Mouse (Mus musculus) limb, embryonic 14.5 days (tissue): ENCODE data around the gene Sept14. TPM values are rescaled to one million over a fixed set of nuclear protein-coding genes. Genes with fewer than 3 reads are reported as not detected.
A peak's percentile ranks its signal among the peaks of the same experiment; 100 is the strongest.

Source experiments
- ATAC-seq: fragments of 200-750 bp; cut with Nextera tagmentation; 2 replicates; pipeline ENCODE4 v1.8.0; 2017; ENCODE audit warnings: low read depth, moderate number of reproducible peaks, moderate TSS enrichment; ENCODE audit not compliant: low FRiP score
- DNase-seq: peaks from one replicate; pipeline ENCODE4 v3.0.0-alpha.2; 2015; ENCODE audit warnings: low spot score
- H3K27ac ChIP-seq: fragments of 300-500 bp; sonication (generic); replicated peaks from 2 replicates; pipeline ENCODE4 v1.5.1; 2014; ENCODE audit warnings: low read depth, mild to moderate bottlenecking, low read length, moderate library complexity, mixed read lengths
- H3K27me3 ChIP-seq: fragments of 300-500 bp; sonication (generic); 2 replicates; pipeline ENCODE4 v1.6.1; 2014; ENCODE audit warnings: low read length, mixed read lengths; ENCODE audit not compliant: control insufficient read depth, insufficient read depth
- H3K36me3 ChIP-seq: fragments of 300-500 bp; sonication (generic); 2 replicates; pipeline ENCODE4 v1.6.1; 2014; ENCODE audit warnings: mild to moderate bottlenecking, low read length, moderate library complexity, mixed read lengths; ENCODE audit not compliant: control insufficient read depth, insufficient read depth
- H3K4me1 ChIP-seq: fragments of 300-500 bp; sonication (generic); 2 replicates; pipeline ENCODE4 v1.6.1; 2014; ENCODE audit warnings: antibody characterized with exemption, low read length, mixed read lengths; ENCODE audit not compliant: control insufficient read depth, insufficient read depth
- H3K4me2 ChIP-seq: fragments of 300-500 bp; sonication (generic); replicated peaks from 2 replicates; pipeline ENCODE4 v1.6.1; 2014; ENCODE audit warnings: low read depth, mild to moderate bottlenecking, low read length, moderate library complexity; ENCODE audit not compliant: severe bottlenecking
- H3K4me3 ChIP-seq: fragments of 300-500 bp; sonication (generic); replicated peaks from 2 replicates; pipeline ENCODE4 v1.5.1; 2014; ENCODE audit warnings: low read length
- H3K9ac ChIP-seq: fragments of 300-500 bp; sonication (generic); 2 replicates; pipeline ENCODE4 v1.6.1; 2014; ENCODE audit warnings: mild to moderate bottlenecking, low read depth, low read length, moderate library complexity; ENCODE audit not compliant: severe bottlenecking
- H3K9me3 ChIP-seq: fragments of 300-500 bp; sonication (generic); 2 replicates; pipeline ENCODE4 v1.6.1; 2016; ENCODE audit warnings: low read length; ENCODE audit not compliant: control insufficient read depth
- POLR2A ChIP-seq: fragments of 200-500 bp; IDR thresholded peaks from 2 replicates; pipeline ENCODE4 v1.8.0; 2012; ENCODE audit warnings: inconsistent platforms, mild to moderate bottlenecking, moderate library complexity, borderline replicate concordance; ENCODE audit not compliant: insufficient read depth, insufficient read length; ENCODE audit errors: extremely low read depth
- WGBS: fragments of 180-500 bp; shearing (Covaris S2); extraction: QIAGEN DNeasy Blood & Tissue Kit; methylation state at CpG from one replicate; pipeline ENCODE4 v1.1.7; 2014; 5-methylcytosine and 5-hydroxymethylcytosine counted together
- polyA plus RNA-seq, 2 experiments: library from polyadenylated mRNA; depleted of rRNA in 1 of 2; stranded (reverse) in 1 of 2; unstranded in 1 of 2; fragments of >200 nt; fragmentation: Nextera tagmentation in 1 of 2; extraction: Ambion mirVana in 1 of 2; gene quantifications; 2 replicates each; pipeline versions ENCODE4 v1.2.1 to v1.2.3; 2012 to 2014

The Sept14 gene
- polyA plus RNA-seq, 2 experiments: not detected

DNA sequence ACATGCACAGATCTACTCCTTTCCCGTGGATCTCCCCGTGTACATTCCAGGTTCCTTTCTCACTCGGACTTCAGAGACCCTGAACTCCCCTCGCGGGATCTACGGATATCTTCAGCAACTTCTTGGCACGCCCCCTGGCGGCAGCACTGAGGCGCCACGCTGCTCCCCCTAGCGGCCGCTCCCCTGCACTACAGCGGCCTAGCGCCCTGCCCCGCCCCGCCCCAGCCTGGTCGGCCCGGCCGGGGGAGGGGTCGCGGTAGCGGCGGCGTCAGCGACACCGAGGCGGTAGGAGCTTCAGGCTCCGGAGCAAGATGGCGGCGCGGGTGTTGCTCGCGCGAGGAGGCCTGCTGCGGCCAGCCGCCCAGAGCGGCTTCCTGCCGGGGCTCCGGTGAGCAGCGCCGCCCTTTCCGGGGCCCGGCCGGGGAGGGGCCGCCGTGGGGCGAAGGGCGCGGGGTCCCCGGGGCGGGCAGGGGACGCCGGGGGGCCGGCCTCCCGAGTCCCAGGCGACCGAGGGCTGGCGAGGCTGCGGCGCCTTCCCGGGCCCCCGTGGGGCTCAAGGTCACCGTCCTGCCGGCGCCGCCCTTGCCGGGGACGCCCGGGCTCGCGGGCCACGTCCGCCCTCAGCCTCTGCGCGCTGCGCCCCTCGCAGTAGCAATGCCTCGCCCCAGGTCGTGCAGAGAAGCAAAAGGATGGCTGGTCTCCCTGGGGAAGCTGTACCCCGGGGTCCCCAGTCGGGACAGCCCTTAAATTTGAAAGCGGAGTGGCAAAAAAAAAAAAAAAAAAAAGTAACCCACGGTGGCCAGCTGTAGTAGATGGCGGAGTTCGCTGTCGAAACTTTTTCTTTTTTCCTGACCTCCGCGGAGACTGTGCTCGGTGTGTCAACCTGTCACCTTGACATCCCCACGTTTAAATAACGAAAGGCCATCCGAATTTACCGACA, 16.8 kb upstream of the Sept14 start, which contains the start of gene Nipsnap2:
TSS of gene Nipsnap2 (plus strand) at position 230 of the 940 bp plus-strand sequence.
- DNase-seq: peak; percentile 87
- H3K27ac ChIP-seq: peak within 1 kb of the TSS; percentile 95
- peak; percentile 91 for ATAC-seq
- H3K4me3 ChIP-seq: peak within 1 kb of the TSS; percentile 88
- H3K27me3 ChIP-seq: no peaks in the 10 kb centered on the region
- 0 out of 2 replicates have a peak, but pooled peaks cover under 1% of the 10 kb centered on the region for H3K36me3 ChIP-seq
- 0 out of 2 replicates have a peak, but pooled peaks have one; percentile 81 for TF ChIP-seq POLR2A
- H3K9ac ChIP-seq: peak within 1 kb of the TSS; percentile 98
- no peaks in the 10 kb centered on the region for H3K9me3 ChIP-seq
- H3K4me2 ChIP-seq: peak within 1 kb of the TSS; percentile 48
- peaks cover 10% of the 10 kb centered on the region; the same call in 1 of the 2 replicates for H3K4me1 ChIP-seq
- 2% methylated on average over 48 of the region's 93 CpGs for WGBS

DNA sequence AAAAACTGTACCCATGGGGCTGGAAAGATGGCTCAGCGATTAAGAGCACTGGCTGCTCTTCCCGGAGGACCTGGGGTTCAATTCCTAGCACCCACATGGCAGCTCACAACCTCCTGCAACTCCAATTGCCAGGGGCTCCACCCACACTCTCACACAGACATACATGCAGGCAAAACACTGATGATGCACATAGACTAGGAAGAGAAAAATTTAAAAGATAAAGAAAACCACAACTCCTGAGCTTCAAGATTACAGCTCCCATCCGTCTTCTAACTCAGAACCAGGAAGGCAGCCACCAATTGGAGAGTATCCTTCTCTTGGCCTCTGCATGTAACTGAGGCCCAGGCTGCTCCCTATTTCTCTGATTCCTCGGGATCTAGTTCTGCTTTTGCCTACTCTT, 16.0 kb upstream of the Sept14 start:
- Histone ChIP-seq H3K4me3 (peak overlapping the region; percentile 88), H3K4me1 (peaks cover 2% of the 10 kb centered on the region; the same call in 1 of the 2 replicates), H3K4me2 (peak overlapping the region; percentile 48), H3K9ac (peak overlapping the region; percentile 98), H3K27me3 (no peaks in the 10 kb centered on the region), H3K36me3 (0 out of 2 replicates have a peak, but pooled peaks cover 9% of the 10 kb centered on the region), H3K27ac (no peak overlapping the region), H3K9me3 (no peaks in the 10 kb centered on the region)
- ATAC-seq (no peak), DNase-seq (no peak)
- TF ChIP-seq POLR2A: no peak
- WGBS: 46% methylated on average over 4 of the region's 4 CpGs

DNA sequence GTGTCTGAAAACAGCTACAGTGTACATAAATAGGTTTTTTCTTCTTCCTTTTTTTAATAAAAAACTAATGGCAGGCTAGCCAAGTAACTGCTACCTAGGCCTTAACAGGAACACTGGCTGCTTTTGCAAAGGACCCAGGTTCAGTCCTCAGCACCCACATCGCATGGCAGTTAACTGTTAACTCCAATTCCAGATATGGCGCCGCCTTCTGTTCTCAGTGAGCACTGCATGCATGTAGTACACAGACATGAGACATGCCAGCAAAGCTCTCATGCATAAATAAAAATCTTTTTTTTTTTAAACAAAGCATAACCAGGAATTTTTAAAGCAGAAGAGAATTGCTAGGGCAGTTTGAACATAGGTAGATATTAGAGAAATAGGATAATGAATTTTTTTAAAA, 11.9 kb upstream of the Sept14 start:
- Histone ChIP-seq H3K36me3 (peaks cover 35% of the 10 kb centered on the region), H3K9me3 (no peaks in the 10 kb centered on the region), H3K4me3 (no peak overlapping the region), H3K4me2 (no peak overlapping the region), H3K27ac (no peak overlapping the region), H3K4me1 (no peaks in the 10 kb centered on the region; the same call in 1 of the 2 replicates), H3K27me3 (no peaks in the 10 kb centered on the region), H3K9ac (no peak overlapping the region)
- DNase-seq: no peak
- TF ChIP-seq POLR2A: no peak
- ATAC-seq: no peak
- 85% methylated on average over 3 of the region's 3 CpGs for WGBS

DNA sequence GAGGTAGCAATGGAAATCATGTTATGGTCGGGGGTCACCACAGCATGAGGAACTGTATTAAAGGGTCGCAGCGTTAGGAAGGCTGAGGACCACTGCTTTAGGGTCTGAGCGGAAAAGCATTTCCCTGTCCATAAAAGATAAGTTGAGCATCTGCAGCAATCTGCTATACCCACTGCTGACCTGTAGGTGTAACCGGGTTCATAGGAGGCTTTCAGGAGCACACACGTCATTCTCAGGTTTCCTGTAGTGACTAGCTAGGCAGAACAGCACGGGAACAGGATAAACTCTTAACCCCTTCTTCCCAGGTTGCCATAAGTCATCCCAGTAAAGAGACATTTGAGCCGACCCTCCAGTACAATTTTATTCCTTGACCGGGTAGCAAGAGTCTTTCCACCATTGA, 8.7 kb upstream of the Sept14 start:
- DNase-seq: no peak
- 73% methylated on average over 9 of the region's 9 CpGs for WGBS
- Histone ChIP-seq H3K27ac (no peak overlapping the region), H3K4me1 (no peaks in the 10 kb centered on the region; the same call in 1 of the 2 replicates), H3K36me3 (peaks cover 35% of the 10 kb centered on the region), H3K27me3 (no peaks in the 10 kb centered on the region), H3K9ac (no peak overlapping the region), H3K9me3 (no peaks in the 10 kb centered on the region), H3K4me3 (no peak overlapping the region), H3K4me2 (no peak overlapping the region)
- no peak for TF ChIP-seq POLR2A
- ATAC-seq: no peak

DNA sequence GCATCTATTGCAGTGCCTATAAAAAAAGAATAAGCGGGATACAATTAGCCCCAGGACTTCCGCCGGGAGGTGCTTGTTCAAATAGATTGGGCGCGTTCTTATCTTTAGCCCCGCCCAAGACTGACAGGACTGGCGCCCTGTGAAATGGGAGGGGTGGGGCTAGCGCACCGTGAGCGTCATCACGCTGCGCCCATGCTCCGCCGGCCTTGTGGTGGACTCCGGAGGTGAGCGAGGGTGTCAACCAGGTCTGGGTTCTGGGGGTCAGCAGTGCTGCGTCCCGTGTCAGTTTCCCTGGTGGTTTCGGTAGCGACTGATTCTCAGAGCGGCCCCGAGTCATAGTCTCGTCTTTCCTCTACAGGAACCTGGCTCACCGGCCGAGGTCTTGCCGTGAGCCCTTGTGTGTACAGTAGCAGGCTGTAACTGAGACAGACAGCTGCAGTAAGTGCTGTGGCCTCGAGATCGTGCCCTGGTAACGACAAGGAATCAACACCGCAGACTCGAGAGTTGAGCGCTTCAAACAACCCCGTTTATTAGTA, 7.1 kb upstream of the Sept14 start, which contains the start of gene Mrps17:
TSS of gene Mrps17 (plus strand) at position 172 of the 536 bp plus-strand sequence.
- H3K9ac ChIP-seq: peak within 1 kb of the TSS; percentile 65
- peaks cover 35% of the 10 kb centered on the region for H3K36me3 ChIP-seq
- peak within 1 kb of the TSS; percentile 66 for H3K4me2 ChIP-seq
- H3K4me3 ChIP-seq: peak within 1 kb of the TSS; percentile 65
- WGBS: under 1% methylated on average over 31 of the region's 33 CpGs
- H3K9me3 ChIP-seq: no peaks in the 10 kb centered on the region
- H3K4me1 ChIP-seq: no peaks in the 10 kb centered on the region; the same call in 1 of the 2 replicates
- peak; percentile 82; the same call in 1 of the 2 replicates for TF ChIP-seq POLR2A
- peak; percentile 95 for DNase-seq
- peak; percentile 96 for ATAC-seq
- H3K27ac ChIP-seq: peak within 1 kb of the TSS; percentile 40; the same call in 1 of the 2 replicates
- no peaks in the 10 kb centered on the region for H3K27me3 ChIP-seq
